Mouse (Mus musculus) embryonic facial prominence, embryonic 12.5 days (tissue): ENCODE results near the gene Slc16a3. TPM values are rescaled to one million over a fixed set of nuclear protein-coding genes. Genes with fewer than 3 reads are reported as not detected.

Experiments
- ATAC-seq: fragments of 200-750 bp; cut with Nextera tagmentation; 2 replicates; pipeline ENCODE4 v1.8.0; 2017; ENCODE audit not compliant: insufficient number of reproducible peaks, insufficient read depth, low FRiP score, low TSS enrichment
- H3K27ac ChIP-seq: fragments of 300-500 bp; sonication (generic); 2 replicates; pipeline ENCODE4 v1.5.1; 2016; ENCODE audit warnings: mild to moderate bottlenecking
- H3K27me3 ChIP-seq: fragments of 300-500 bp; sonication (generic); 2 replicates; pipeline ENCODE4 v1.6.1; 2016; ENCODE audit warnings: mild to moderate bottlenecking, moderate library complexity
- H3K36me3 ChIP-seq: fragments of 300-500 bp; sonication (generic); 2 replicates; pipeline ENCODE4 v1.6.1; 2016; ENCODE audit warnings: mild to moderate bottlenecking
- H3K4me1 ChIP-seq: fragments of 300-500 bp; sonication (generic); 2 replicates; pipeline ENCODE4 v1.6.1; 2016
- H3K4me2 ChIP-seq: fragments of 300-500 bp; sonication (generic); replicated peaks from 2 replicates; pipeline ENCODE4 v1.6.1; 2016; ENCODE audit warnings: mild to moderate bottlenecking, moderate library complexity
- H3K4me3 ChIP-seq: fragments of 300-500 bp; sonication (generic); 2 replicates; pipeline ENCODE4 v1.5.1; 2016; ENCODE audit warnings: mild to moderate bottlenecking
- H3K9ac ChIP-seq: fragments of 300-500 bp; sonication (generic); 2 replicates; pipeline ENCODE4 v1.6.1; 2016; ENCODE audit warnings: mild to moderate bottlenecking, moderate library complexity
- H3K9me3 ChIP-seq: fragments of 300-500 bp; sonication (generic); 2 replicates; pipeline ENCODE4 v1.6.1; 2016; ENCODE audit warnings: mild to moderate bottlenecking, moderate library complexity
- WGBS: fragments of 180-500 bp; shearing (Covaris S2); methylation state at CpG from one replicate; pipeline ENCODE4 v1.1.7; 2016; 5-methylcytosine and 5-hydroxymethylcytosine counted together
- polyA plus RNA-seq: library from polyadenylated mRNA; unstranded; fragments of >200 nt; fragmentation: Nextera tagmentation; extraction: Ambion mirVana; gene quantifications from 2 replicates; pipeline ENCODE4 v1.2.1, GENCODE M21; 2016

Slc16a3 gene
- polyA plus RNA-seq, 1 experiment from 2014 or later: 46.9 TPM

- peak; percentile 69 for ATAC-seq
- Histone ChIP-seq H3K36me3 (peaks cover 16% of the 10 kb centered on the region), H3K27ac (peak overlapping the region; percentile 72), H3K4me1 (peaks cover 18% of the 10 kb centered on the region), H3K9ac (peak overlapping the region; percentile 64), H3K4me2 (peak overlapping the region; percentile 58), H3K27me3 (peaks cover 24% of the 10 kb centered on the region), H3K9me3 (no peaks in the 10 kb centered on the region), H3K4me3 (peak overlapping the region; percentile 48)
- WGBS: 2% methylated on average over 39 of the region's 39 CpGs
These were observed 2.3 kb downstream of the Slc16a3 start for GRCm38 (mm10) chr11:120950281-120951202.

GRCm38 (mm10) chr11:120951237-120951636, 3.0 kb downstream of the Slc16a3 start:
- H3K27ac ChIP-seq: peak overlapping the region; percentile 72
- peak; percentile 23; the same call in 1 of the 2 replicates for ATAC-seq
- H3K9me3 ChIP-seq: no peaks in the 10 kb centered on the region
- peak overlapping the region; percentile 58 for H3K4me2 ChIP-seq
- 21% methylated on average over 8 of the region's 8 CpGs for WGBS
- H3K9ac ChIP-seq: 0 out of 2 replicates have a peak overlapping the region, but pooled peaks have one; percentile 64
- H3K36me3 ChIP-seq: peaks cover 23% of the 10 kb centered on the region
- H3K4me1 ChIP-seq: peaks cover 18% of the 10 kb centered on the region
- peaks cover 24% of the 10 kb centered on the region for H3K27me3 ChIP-seq
- H3K4me3 ChIP-seq: peak overlapping the region; percentile 48

GRCm38 (mm10) chr11:120951731-120952730, 3.8 kb downstream of the Slc16a3 start:
- peaks cover 18% of the 10 kb centered on the region for H3K4me1 ChIP-seq
- 72% methylated on average over 9 of the region's 9 CpGs for WGBS
- H3K27me3 ChIP-seq: peaks cover 24% of the 10 kb centered on the region
- no peaks in the 10 kb centered on the region for H3K9me3 ChIP-seq
- no peak for ATAC-seq
- H3K27ac ChIP-seq: 0 out of 2 replicates have a peak overlapping the region, but pooled peaks have one; percentile 23
- no peak overlapping the region for H3K4me3 ChIP-seq
- H3K4me2 ChIP-seq: peak overlapping the region; percentile 58
- peak overlapping the region; percentile 10; the same call in 1 of the 2 replicates for H3K9ac ChIP-seq
- H3K36me3 ChIP-seq: peaks cover 31% of the 10 kb centered on the region

- H3K9ac ChIP-seq: no peak overlapping the region
- no peak overlapping the region for H3K4me2 ChIP-seq
- WGBS: 89% methylated on average over 5 of the region's 5 CpGs
- H3K4me1 ChIP-seq: peaks cover 22% of the 10 kb centered on the region
- no peak for ATAC-seq
- no peak overlapping the region for H3K27ac ChIP-seq
- H3K9me3 ChIP-seq: no peaks in the 10 kb centered on the region
- H3K27me3 ChIP-seq: peaks cover 6% of the 10 kb centered on the region
- no peak overlapping the region for H3K4me3 ChIP-seq
- H3K36me3 ChIP-seq: peaks cover 51% of the 10 kb centered on the region
These were observed 6.7 kb downstream of the Slc16a3 start for GRCm38 (mm10) chr11:120954936-120955335.

GRCm38 (mm10) chr11:120955701-120956100, 7.4 kb downstream of the Slc16a3 start:
- no peaks in the 10 kb centered on the region for H3K27me3 ChIP-seq
- 95% methylated on average over 8 of the region's 8 CpGs for WGBS
- H3K9me3 ChIP-seq: no peaks in the 10 kb centered on the region
- peaks cover 15% of the 10 kb centered on the region for H3K4me1 ChIP-seq
- no peak overlapping the region for H3K4me2 ChIP-seq
- H3K27ac ChIP-seq: no peak overlapping the region
- no peak overlapping the region for H3K9ac ChIP-seq
- H3K36me3 ChIP-seq: peaks cover 56% of the 10 kb centered on the region
- no peak for ATAC-seq
- H3K4me3 ChIP-seq: no peak overlapping the region

- Histone ChIP-seq H3K27ac (no peak overlapping the region), H3K4me1 (peaks cover 5% of the 10 kb centered on the region), H3K27me3 (no peaks in the 10 kb centered on the region), H3K9ac (no peak overlapping the region), H3K4me3 (no peak overlapping the region), H3K9me3 (no peaks in the 10 kb centered on the region), H3K4me2 (no peak overlapping the region), H3K36me3 (peaks cover 70% of the 10 kb centered on the region)
- no peak for ATAC-seq
- WGBS: 75% methylated on average over 8 of the region's 8 CpGs
These were observed 8.8 kb downstream of the Slc16a3 start for GRCm38 (mm10) chr11:120957052-120957451.

GRCm38 (mm10) chr11:120957731-120958257, 9.5 kb downstream of the Slc16a3 start:
- no peak overlapping the region for H3K4me2 ChIP-seq
- H3K27ac ChIP-seq: 0 out of 2 replicates have a peak overlapping the region, but pooled peaks have one; percentile 17
- peaks cover 4% of the 10 kb centered on the region; the same call in 1 of the 2 replicates for H3K4me1 ChIP-seq
- WGBS: 80% methylated on average over 15 of the region's 15 CpGs
- ATAC-seq: no peak
- H3K27me3 ChIP-seq: no peaks in the 10 kb centered on the region
- H3K9me3 ChIP-seq: no peaks in the 10 kb centered on the region
- peaks cover 77% of the 10 kb centered on the region for H3K36me3 ChIP-seq
- no peak overlapping the region for H3K4me3 ChIP-seq
- H3K9ac ChIP-seq: no peak overlapping the region

GRCm38 (mm10) chr11:120959066-120959465, 10.8 kb downstream of the Slc16a3 start:
- Histone ChIP-seq H3K9ac (no peak overlapping the region), H3K36me3 (peaks cover 87% of the 10 kb centered on the region), H3K9me3 (no peaks in the 10 kb centered on the region), H3K4me2 (no peak overlapping the region), H3K4me1 (peaks cover 4% of the 10 kb centered on the region; the same call in 1 of the 2 replicates), H3K27me3 (no peaks in the 10 kb centered on the region), H3K4me3 (no peak overlapping the region), H3K27ac (0 out of 2 replicates have a peak overlapping the region, but pooled peaks have one; percentile 30)
- ATAC-seq: no peak
- 79% methylated on average over 18 of the region's 18 CpGs for WGBS

- H3K27ac ChIP-seq: 0 out of 2 replicates have a peak overlapping the region, but pooled peaks have one; percentile 30
- 73% methylated on average over 3 of the region's 3 CpGs for WGBS
- H3K27me3 ChIP-seq: no peaks in the 10 kb centered on the region
- H3K9me3 ChIP-seq: no peaks in the 10 kb centered on the region
- H3K9ac ChIP-seq: no peak overlapping the region
- ATAC-seq: no peak
- H3K4me3 ChIP-seq: no peak overlapping the region
- peaks cover 4% of the 10 kb centered on the region; the same call in 1 of the 2 replicates for H3K4me1 ChIP-seq
- H3K36me3 ChIP-seq: peaks cover 89% of the 10 kb centered on the region
- no peak overlapping the region for H3K4me2 ChIP-seq
These were observed 11.3 kb downstream of the Slc16a3 start for GRCm38 (mm10) chr11:120959564-120959963.

- peaks cover 89% of the 10 kb centered on the region for H3K36me3 ChIP-seq
These were observed 12.0 kb downstream of the Slc16a3 start for GRCm38 (mm10) chr11:120960248-120960647.

GRCm38 (mm10) chr11:120961594-120961993, 13.3 kb downstream of the Slc16a3 start:
- H3K9ac ChIP-seq: no peak overlapping the region
- no peaks in the 10 kb centered on the region for H3K27me3 ChIP-seq
- no peak overlapping the region for H3K27ac ChIP-seq
- WGBS: 85% methylated on average over 7 of the region's 7 CpGs
- H3K4me2 ChIP-seq: no peak overlapping the region
- H3K9me3 ChIP-seq: no peaks in the 10 kb centered on the region
- no peak overlapping the region for H3K4me3 ChIP-seq
- H3K4me1 ChIP-seq: peaks cover 4% of the 10 kb centered on the region; the same call in 1 of the 2 replicates
- ATAC-seq: no peak
- H3K36me3 ChIP-seq: peaks cover 89% of the 10 kb centered on the region

More at GRCm38 (mm10) chr11:120960248-120960647, 12.0 kb downstream of the Slc16a3 start:
- no peak overlapping the region for H3K4me3 ChIP-seq
- no peaks in the 10 kb centered on the region for H3K9me3 ChIP-seq
- no peak overlapping the region for H3K4me2 ChIP-seq
- peaks cover 4% of the 10 kb centered on the region; the same call in 1 of the 2 replicates for H3K4me1 ChIP-seq
- H3K27me3 ChIP-seq: no peaks in the 10 kb centered on the region
- ATAC-seq: no peak
- H3K27ac ChIP-seq: no peak overlapping the region
- 50% methylated on average over 1 of the region's 1 CpGs for WGBS
- H3K9ac ChIP-seq: no peak overlapping the region
